Mouse (Mus musculus) C3H10T1/2 (cell line): Measurements from ENCODE around the gene Gm45713. TPM values are rescaled to one million over a fixed set of nuclear protein-coding genes. Genes with fewer than 3 reads are reported as not detected.

Experiments used
- polyA plus RNA-seq, 2 experiments: library from polyadenylated mRNA; unstranded; fragments of >200 nt; fragmentation: generic; extraction: Trizol; gene quantifications; one replicate each; pipeline ENCODE4 v1.2.1; 2012; ENCODE audit warnings: missing spikeins in 2 of 2

Gm45713 gene
- polyA plus RNA-seq = 1 to 10 TPM; 2.2 to 3.0 TPM

DNA sequence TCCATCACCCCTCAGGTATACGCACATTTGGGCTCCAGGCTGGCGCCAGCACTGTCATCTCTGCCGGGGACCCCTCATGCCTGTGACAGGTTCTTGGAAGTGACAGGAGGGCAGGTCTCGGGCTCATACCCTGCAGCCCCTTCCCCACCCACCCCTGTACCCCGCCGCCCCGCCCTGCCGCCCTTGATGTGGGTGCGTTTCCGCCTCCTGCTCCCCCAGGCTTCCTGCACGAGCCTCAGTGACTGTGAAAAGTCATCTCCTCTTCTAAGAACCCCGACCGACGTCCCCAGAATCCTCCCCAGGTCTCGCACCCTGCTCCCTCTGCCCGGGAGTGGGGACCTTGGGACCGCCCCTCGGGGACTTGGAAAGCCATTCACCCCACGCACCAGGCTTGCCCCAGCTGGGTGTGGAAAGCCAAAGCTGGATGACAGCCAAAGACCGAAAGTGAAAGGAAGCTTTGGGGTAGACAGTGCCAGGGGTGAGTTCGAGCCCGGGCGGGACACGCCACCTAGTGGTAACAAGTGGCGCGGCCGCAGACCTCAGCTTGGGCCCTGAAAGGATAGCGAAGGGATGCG lies at the start of gene Gm45713, which contains the start of gene Flt3l:
TSS of gene Gm45713 (minus strand) at position 239 of the 575 bp plus-strand sequence.
TSS of gene Flt3l (minus strand) at position 440 of the 575 bp plus-strand sequence.

DNA sequence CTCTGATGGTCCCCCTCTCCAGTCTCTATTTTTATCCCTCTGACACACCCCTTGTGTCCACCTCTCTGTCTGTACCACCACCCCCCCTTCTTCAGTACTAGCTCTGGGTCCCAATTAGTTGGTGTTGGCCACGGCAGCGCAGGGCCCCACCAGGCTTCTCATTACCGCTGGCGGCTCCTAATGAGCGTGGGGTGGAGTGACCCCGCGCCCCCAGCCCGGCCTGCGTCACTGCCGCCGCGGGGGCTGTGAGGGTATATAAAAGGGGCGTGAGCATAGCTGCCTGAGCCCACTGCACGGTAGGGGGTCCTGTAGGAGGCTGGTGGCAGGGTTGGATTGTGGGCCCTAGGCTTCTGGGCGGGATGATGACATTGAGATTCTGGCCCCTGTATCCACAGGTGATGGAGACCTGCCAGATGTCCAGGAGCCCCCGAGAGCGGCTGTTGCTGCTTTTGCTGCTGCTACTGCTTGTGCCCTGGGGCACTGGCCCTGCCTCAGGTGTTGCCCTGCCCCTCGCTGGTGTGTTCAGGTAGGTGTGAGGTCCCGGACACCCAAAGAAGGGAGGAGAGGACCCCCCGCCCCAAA lies 45.0 kb upstream of the Gm45713 start, which contains the start of gene Pth2:
TSS of gene Pth2 (plus strand) at position 100 of the 582 bp plus-strand sequence.

GRCm38 (mm10) chr7:45179469-45179868 lies 43.4 kb upstream of the Gm45713 start, which contains the start of gene Gfy:
Gene Gfy (minus strand): TSS chr7:45179569.

GRCm38 (mm10) chr7:45163735-45164490 lies 27.9 kb upstream of the Gm45713 start, which contains the start of gene Slc17a7:
Gene Slc17a7 (plus strand): TSS chr7:45163949.

DNA sequence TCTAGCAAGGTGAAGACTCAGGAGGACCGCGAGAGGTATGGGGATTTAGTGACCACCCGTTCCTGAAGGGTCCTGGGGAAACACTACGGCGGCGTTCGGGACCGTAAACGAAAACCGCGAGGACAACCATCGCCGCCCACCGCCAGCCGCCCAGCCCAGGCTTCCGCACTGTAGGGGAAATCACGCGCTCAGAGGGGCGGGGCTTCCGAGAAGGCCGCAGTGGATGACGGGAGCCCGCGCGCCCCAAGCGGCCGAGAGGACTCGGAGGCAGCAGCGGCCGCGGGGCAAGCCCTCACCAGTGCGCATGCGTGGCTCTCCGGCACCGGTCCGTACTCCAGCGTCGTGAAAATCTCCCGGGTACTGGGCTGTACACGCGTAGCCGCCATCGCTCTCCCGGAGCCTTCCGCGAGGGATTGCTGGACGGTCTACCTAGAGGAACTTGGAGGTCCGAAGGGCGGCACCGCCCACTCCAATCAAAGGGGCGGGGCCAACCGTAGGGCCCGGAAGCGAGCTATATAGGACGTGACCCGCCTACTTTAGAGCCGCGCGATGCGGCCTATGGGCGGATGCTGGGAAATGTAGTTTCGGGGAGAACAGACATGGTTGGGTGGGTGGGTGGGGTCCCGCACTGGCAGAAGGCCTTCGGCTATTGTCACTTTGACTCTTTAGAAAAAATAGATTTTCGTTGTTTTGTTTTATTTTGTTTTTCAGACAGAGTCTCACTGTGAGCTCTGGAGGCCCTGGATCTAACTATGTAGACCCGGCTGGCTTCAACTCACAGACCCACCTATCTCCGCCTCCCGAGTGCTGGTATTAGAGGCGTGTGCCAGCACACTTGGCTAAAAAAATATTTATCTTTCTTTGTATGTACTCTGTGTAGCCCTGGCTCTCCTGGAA lies 18.3 kb upstream of the Gm45713 start, which contains the start of the genes Pih1d1 and Aldh16a1:
TSS of gene Pih1d1 (plus strand) at position 208 of the 897 bp plus-strand sequence.
TSS of gene Aldh16a1 (minus strand) at position 489 of the 897 bp plus-strand sequence.

DNA sequence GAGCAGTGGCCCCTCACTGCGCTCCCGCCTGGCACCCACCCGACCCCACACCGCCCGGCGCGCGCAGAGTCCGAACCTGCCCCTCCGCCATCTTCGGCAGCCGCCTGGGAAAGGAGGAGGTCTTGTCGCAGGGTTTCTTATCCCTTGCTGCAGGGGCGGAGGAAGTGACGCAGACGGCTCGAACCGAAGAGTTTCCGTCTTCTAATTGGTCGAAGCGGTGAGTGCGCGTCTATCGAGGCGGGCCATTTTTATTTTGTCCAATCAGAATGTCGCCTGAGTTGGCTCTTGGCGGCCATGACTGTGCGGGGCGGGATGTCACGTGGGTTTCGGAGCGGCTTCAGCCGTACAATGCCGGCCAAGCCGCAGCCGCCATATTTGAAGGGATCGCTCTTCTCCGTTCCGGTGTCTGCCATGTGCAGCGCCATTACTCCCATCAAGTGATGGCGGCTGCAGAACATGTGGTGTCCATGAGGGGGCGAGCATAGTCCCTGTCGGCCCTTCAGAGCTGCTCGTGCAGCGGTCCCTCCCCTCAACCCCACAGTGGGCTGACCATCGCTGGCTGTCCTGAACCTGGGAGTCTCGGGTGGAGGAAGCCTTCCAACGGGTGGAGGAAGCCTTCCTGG lies 7.3 kb downstream of the Gm45713 start, which contains the start of gene Rpl13a:
TSS of gene Rpl13a (minus strand) at position 138 of the 623 bp plus-strand sequence.

GRCm38 (mm10) chr7:45124224-45125143 lies 11.5 kb downstream of the Gm45713 start, which contains the start of gene Rps11:
Gene Rps11 (minus strand): TSS chr7:45124439.

GRCm38 (mm10) chr7:45103652-45104180 lies 32.3 kb downstream of the Gm45713 start, which contains the start of gene Fcgrt:
Gene Fcgrt (minus strand): TSS chr7:45103851.

GRCm38 (mm10) chr7:45092048-45092447 lies 44.0 kb downstream of the Gm45713 start, which contains the start of gene Rcn3:
Gene Rcn3 (minus strand): TSS chr7:45092221.

Other genes starting within 250 kb of the Gm45713 start
- gene Med25, start 243.5 kb downstream of the Gm45713 start, polyA plus RNA-seq = 10 to 100 TPM; 52.4 to 67.0 TPM
- 10 to 100 TPM; 12.7 to 23.2 TPM for gene Fuz, start 240.2 kb downstream of the Gm45713 start, polyA plus RNA-seq
- 10 to 100 TPM; 68.5 to 88.3 TPM for gene Ap2a1, start 206.7 kb downstream of the Gm45713 start, polyA plus RNA-seq
- under 1 TPM in 1 of 2 experiments, not detected in 1; 0.28 TPM for gene Tsks, start 193.0 kb downstream of the Gm45713 start, polyA plus RNA-seq
- 10 to 100 TPM; 18.8 to 57.8 TPM for gene Cpt1c, start 161.4 kb downstream of the Gm45713 start, polyA plus RNA-seq
- gene Prmt1, start 149.7 kb downstream of the Gm45713 start, polyA plus RNA-seq = 100 to 1,000 TPM; 400 to 521 TPM
- 10 to 100 TPM; 48.6 to 59.4 TPM for gene Irf3, start 138.6 kb downstream of the Gm45713 start, polyA plus RNA-seq
- 10 to 100 TPM in 1 of 2 experiments, 1 to 10 TPM in 1; 7.7 to 25.0 TPM for gene Bcl2l12, start 137.5 kb downstream of the Gm45713 start, polyA plus RNA-seq
- gene Scaf1, start 119.9 kb downstream of the Gm45713 start, polyA plus RNA-seq = 10 to 100 TPM; 40.4 to 82.2 TPM
- 100 to 1,000 TPM; 124 to 245 TPM for gene Rras, start 118.3 kb downstream of the Gm45713 start, polyA plus RNA-seq
- 10 to 100 TPM; 15.5 to 50.5 TPM for gene Prr12, start 83.3 kb downstream of the Gm45713 start, polyA plus RNA-seq
- gene Nosip, start 73.8 kb downstream of the Gm45713 start, polyA plus RNA-seq = 10 to 100 TPM; 70.7 to 93.8 TPM
- gene Prrg2, start 73.6 kb downstream of the Gm45713 start, polyA plus RNA-seq = 10 to 100 TPM; 15.9 to 50.5 TPM
- 100 to 1,000 TPM in 1 of 2 experiments, 10 to 100 TPM in 1; 38.2 to 683 TPM for gene Rcn3, start 44.0 kb downstream of the Gm45713 start, polyA plus RNA-seq
- gene Fcgrt, start 32.4 kb downstream of the Gm45713 start, polyA plus RNA-seq = 100 to 1,000 TPM in 1 of 2 experiments, 10 to 100 TPM in 1; 35.9 to 373 TPM
- 1,000 to 10,000 TPM; 3,371 to 8,325 TPM for gene Rps11, start 11.8 kb downstream of the Gm45713 start, polyA plus RNA-seq
- gene Rpl13a, start 7.5 kb downstream of the Gm45713 start, polyA plus RNA-seq = over 10,000 TPM in 1 of 2 experiments, 1,000 to 10,000 TPM in 1; 5,910 to 13,875 TPM
- gene Flt3l, start 201 bp upstream of the Gm45713 start, polyA plus RNA-seq = 10 to 100 TPM in 1 of 2 experiments, 1 to 10 TPM in 1; 2.1 to 23.0 TPM
- 100 to 1,000 TPM; 244 to 448 TPM for gene Pih1d1, start 18.1 kb upstream of the Gm45713 start, polyA plus RNA-seq
- 100 to 1,000 TPM in 1 of 2 experiments, 10 to 100 TPM in 1; 58.8 to 137 TPM for gene Aldh16a1, start 18.4 kb upstream of the Gm45713 start, polyA plus RNA-seq
- gene Slc17a7, start 27.7 kb upstream of the Gm45713 start, polyA plus RNA-seq = under 1 TPM; 0.04 to 0.18 TPM
- under 1 TPM; 0.04 to 0.48 TPM for gene Gfy, start 43.3 kb upstream of the Gm45713 start, polyA plus RNA-seq
- not detected for gene Pth2, start 44.8 kb upstream of the Gm45713 start, polyA plus RNA-seq
- 1 to 10 TPM in 1 of 2 experiments, under 1 TPM in 1; 0.71 to 4.3 TPM for gene Ccdc155, start 68.7 kb upstream of the Gm45713 start, polyA plus RNA-seq
- gene Dkkl1, start 75.9 kb upstream of the Gm45713 start, polyA plus RNA-seq = under 1 TPM in 1 of 2 experiments, not detected in 1; 0.15 TPM
- 100 to 1,000 TPM in 1 of 2 experiments, 10 to 100 TPM in 1; 60.5 to 105 TPM for gene Tead2, start 79.5 kb upstream of the Gm45713 start, polyA plus RNA-seq
- under 1 TPM; 0.11 to 0.28 TPM for gene Cd37, start 102.9 kb upstream of the Gm45713 start, polyA plus RNA-seq
- not detected for gene Slc6a16, start 104.9 kb upstream of the Gm45713 start, polyA plus RNA-seq
- not detected for gene Slc6a21, start 141.3 kb upstream of the Gm45713 start, polyA plus RNA-seq
- 10 to 100 TPM; 23.4 to 26.2 TPM for gene Trpm4, start 197.5 kb upstream of the Gm45713 start, polyA plus RNA-seq
- gene Hrc, start 199.1 kb upstream of the Gm45713 start, polyA plus RNA-seq = under 1 TPM; 0.02 to 0.06 TPM
- gene Ppfia3, start 230.8 kb upstream of the Gm45713 start, polyA plus RNA-seq = 1 to 10 TPM; 1.1 to 2.1 TPM
- gene Lin7b, start 234.4 kb upstream of the Gm45713 start, polyA plus RNA-seq = 1 to 10 TPM in 1 of 2 experiments, under 1 TPM in 1; 0.23 to 1.8 TPM